Mouse (Mus musculus) heart, adult 18-20 months (tissue): ENCODE results near the gene Cdc42bpg. TPM values are rescaled to one million over a fixed set of nuclear protein-coding genes. Genes with fewer than 3 reads are reported as not detected.
A peak's percentile ranks its signal among the peaks of the same experiment; 100 is the strongest.
"Not testable (repeated sequence)": the region's sequence is repeated elsewhere in the genome, so short reads cannot be mapped to it uniquely, and the experiment has no call there.

Source experiments
- DNase-seq, 2 experiments: peaks; one replicate each; pipeline ENCODE4 v3.0.0; 2021 to 2022; ENCODE audit warnings: mixed read lengths in 1 of 2
- total RNA-seq, 2 experiments: library from RNA; stranded (reverse); gene quantifications; 2 replicates each; pipeline ENCODE4 v1.2.3; 2021

Cdc42bpg gene
- total RNA-seq, 2 experiments from 2014 or later, result 13.8 TPM

- DNase-seq, result peak; percentile 97 to 99
Observed at GRCm38 (mm10) chr19:6276426-6277421, 29.5 kb upstream of the Cdc42bpg start, which contains the start of gene Ehd1. Gene Ehd1 (plus strand): TSS chr19:6276725.

- peak; percentile 90 to 95 for DNase-seq
Observed at GRCm38 (mm10) chr19:6277661-6278438, 28.4 kb upstream of the Cdc42bpg start.

GRCm38 (mm10) chr19:6278439-6279073, 27.7 kb upstream of the Cdc42bpg start:
- no peak for DNase-seq

- peak in 1 of 2 experiments; percentile 56 for DNase-seq
Observed at GRCm38 (mm10) chr19:6279481-6280144, 26.6 kb upstream of the Cdc42bpg start.

GRCm38 (mm10) chr19:6280554-6280953, 25.7 kb upstream of the Cdc42bpg start:
- DNase-seq, result no peak

- no peak for DNase-seq
Observed at GRCm38 (mm10) chr19:6281122-6282020, 24.9 kb upstream of the Cdc42bpg start.

GRCm38 (mm10) chr19:6283001-6283400, 23.3 kb upstream of the Cdc42bpg start:
- DNase-seq, result no peak

- DNase-seq, result peak; percentile 58 to 79
Observed at GRCm38 (mm10) chr19:6284502-6284901, 21.8 kb upstream of the Cdc42bpg start.

GRCm38 (mm10) chr19:6285226-6285625, 21.0 kb upstream of the Cdc42bpg start:
- peak in 1 of 2 experiments; percentile 46 for DNase-seq

- DNase-seq, result peak in 1 of 2 experiments; percentile 65
Observed at GRCm38 (mm10) chr19:6285632-6286433, 20.4 kb upstream of the Cdc42bpg start.

GRCm38 (mm10) chr19:6286434-6287401, 19.5 kb upstream of the Cdc42bpg start:
- peak; percentile 82 to 87 for DNase-seq

- DNase-seq, result peak; percentile 67 to 77
Observed at GRCm38 (mm10) chr19:6288236-6288894, 17.9 kb upstream of the Cdc42bpg start.

- no peak for DNase-seq
Observed at GRCm38 (mm10) chr19:6289696-6290238, 16.5 kb upstream of the Cdc42bpg start.

GRCm38 (mm10) chr19:6290720-6291116, 15.5 kb upstream of the Cdc42bpg start:
- not testable (repeated sequence) for DNase-seq

- DNase-seq, result peak; percentile 72 to 87
Observed at GRCm38 (mm10) chr19:6291117-6291781, 15.0 kb upstream of the Cdc42bpg start.

- peak in 1 of 2 experiments; percentile 55 for DNase-seq
Observed at GRCm38 (mm10) chr19:6292262-6292661, 14.0 kb upstream of the Cdc42bpg start.

- DNase-seq, result no peak
Observed at GRCm38 (mm10) chr19:6294301-6294700, 12.0 kb upstream of the Cdc42bpg start.
